Mouse (Mus musculus): ENCODE results near the gene Gm15557. TPM values are rescaled to one million over a fixed set of nuclear protein-coding genes. Genes with fewer than 3 reads are reported as not detected.
"Not testable (repeated sequence)": the region's sequence is repeated elsewhere in the genome, so short reads cannot be mapped to it uniquely, and the experiment has no call there.

The Gm15557 gene
- total RNA-seq (2021): not detected
- long read RNA-seq, experiment 1: 0 reads
- long read RNA-seq, experiment 2: 0 reads

- no peak for DNase-seq
- no peak for TF ChIP-seq CTCF (IDR thresholded peaks at IDR 0.05)
- intact Hi-C loops (cut with DNase I): loop anchor here (10.0 kb wide), 1 partner anchor 246 kb away; the partner anchor contains the start of gene Trpc4ap
- Histone ChIP-seq H3K4me3 (no peak within 1 kb of the TSS), H3K27ac (no peak within 1 kb of the TSS)
Observed at GRCm38 (mm10) chr2:155940681-155941080, at the start of gene Gm15557. Gene Gm15557 (plus strand): TSS chr2:155940728.

- intact Hi-C loops (cut with DNase I): no loop called here
- TF ChIP-seq CTCF (IDR thresholded peaks at IDR 0.05): no peak
Observed at GRCm38 (mm10) chr2:155894307-155895045, 46.1 kb upstream of the Gm15557 start.

GRCm38 (mm10) chr2:155895046-155895735, 45.3 kb upstream of the Gm15557 start:
- no peak for TF ChIP-seq CTCF (IDR thresholded peaks at IDR 0.05)

More at GRCm38 (mm10) chr2:155894307-155895045, 46.1 kb upstream of the Gm15557 start:
- DNase-seq: no peak
- Histone ChIP-seq H3K4me3 (no peak overlapping the region), H3K27ac (peak overlapping the region; percentile 51; the same call in 1 of the 2 replicates)

GRCm38 (mm10) chr2:155902989-155903631, 37.4 kb upstream of the Gm15557 start:
- H3K27ac ChIP-seq: peak overlapping the region; percentile 76
- H3K4me3 ChIP-seq: peak overlapping the region; percentile 9
- 0 out of 2 replicates have a peak, but pooled peaks have one; percentile 2 for TF ChIP-seq CTCF (IDR thresholded peaks at IDR 0.05)
- intact Hi-C loops (cut with DNase I): no loop called here
- DNase-seq: peak; percentile 81

More at GRCm38 (mm10) chr2:155895046-155895735, 45.3 kb upstream of the Gm15557 start:
- H3K4me3 ChIP-seq: no peak overlapping the region
- H3K27ac ChIP-seq: peak overlapping the region; percentile 51
- DNase-seq: no peak
- intact Hi-C loops (cut with DNase I): no loop called here

- TF ChIP-seq CTCF (IDR thresholded peaks at IDR 0.05): no peak
- Histone ChIP-seq H3K27ac (peak overlapping the region; percentile 76), H3K4me3 (peak overlapping the region; percentile 9)
- peak; percentile 22 for DNase-seq
- intact Hi-C loops (cut with DNase I): no loop called here
Observed at GRCm38 (mm10) chr2:155903632-155904008, 36.9 kb upstream of the Gm15557 start.

- DNase-seq: no peak
- no peak for TF ChIP-seq CTCF (IDR thresholded peaks at IDR 0.05)
- intact Hi-C loops (cut with DNase I): no loop called here
- Histone ChIP-seq H3K27ac (no peak overlapping the region), H3K4me3 (no peak overlapping the region)
Observed at GRCm38 (mm10) chr2:155914684-155915083, 25.8 kb upstream of the Gm15557 start.

GRCm38 (mm10) chr2:155923143-155923542, 17.4 kb upstream of the Gm15557 start:
- Histone ChIP-seq H3K4me3 (no peak overlapping the region), H3K27ac (no peak overlapping the region)
- intact Hi-C loops (cut with DNase I): no loop called here
- DNase-seq: no peak
- no peak for TF ChIP-seq CTCF (IDR thresholded peaks at IDR 0.05)

- intact Hi-C loops (cut with DNase I); H3K4me3 ChIP-seq; DNase-seq; H3K27ac ChIP-seq: not testable (repeated sequence)
Observed at GRCm38 (mm10) chr2:155925213-155925612, 15.3 kb upstream of the Gm15557 start.

GRCm38 (mm10) chr2:155928711-155929345, 11.7 kb upstream of the Gm15557 start:
- H3K27ac ChIP-seq: peak overlapping the region; percentile 94
- no peak for TF ChIP-seq CTCF (IDR thresholded peaks at IDR 0.05)
- intact Hi-C loops (cut with DNase I): no loop called here
- no peak for DNase-seq
- H3K4me3 ChIP-seq: peak overlapping the region; percentile 90

- peak within 1 kb of the TSS; percentile 94 for H3K27ac ChIP-seq
- TF ChIP-seq CTCF (IDR thresholded peaks at IDR 0.05): no peak
- intact Hi-C loops (cut with DNase I): no loop called here
- peak within 1 kb of the TSS; percentile 90 for H3K4me3 ChIP-seq
- DNase-seq: peak; percentile 94
Observed at GRCm38 (mm10) chr2:155929531-155930442, 10.7 kb upstream of the Gm15557 start, which contains the start of gene Uqcc1. Gene Uqcc1 (minus strand): TSS chr2:155930310.

- Histone ChIP-seq H3K27ac (no peak overlapping the region), H3K4me3 (no peak overlapping the region)
- no peak for DNase-seq
- intact Hi-C loops (cut with DNase I): loop anchor here (10.0 kb wide), 1 partner anchor 245 kb away; the partner anchor contains the start of gene Trpc4ap
- no peak for TF ChIP-seq CTCF (IDR thresholded peaks at IDR 0.05)
Observed at GRCm38 (mm10) chr2:155939897-155940529, 515 bp upstream of the Gm15557 start.
